Mouse (Mus musculus): ENCODE results near the gene Agap2.

The Agap2 gene

GRCm38 (mm10) chr10:127107563-127108261 is 32.6 kb downstream of the Agap2 start:
- no peak for DNase-seq

GRCm38 (mm10) chr10:127108262-127108583 is 33.1 kb downstream of the Agap2 start:
- no peak for DNase-seq

GRCm38 (mm10) chr10:127111001-127111887 is 36.2 kb downstream of the Agap2 start:
- DNase-seq: no peak

- DNase-seq: no peak
These were observed 39.3 kb downstream of the Agap2 start for GRCm38 (mm10) chr10:127114408-127114807.

GRCm38 (mm10) chr10:127115068-127115467 is 40.0 kb downstream of the Agap2 start:
- DNase-seq: no peak

GRCm38 (mm10) chr10:127118470-127118869 is 43.4 kb downstream of the Agap2 start:
- DNase-seq: no peak

- DNase-seq: no peak
These were observed 44.1 kb downstream of the Agap2 start for GRCm38 (mm10) chr10:127119229-127119628.

- DNase-seq: no peak
These were observed 45.4 kb downstream of the Agap2 start for GRCm38 (mm10) chr10:127120301-127121065.

GRCm38 (mm10) chr10:127121066-127121477 is 46.0 kb downstream of the Agap2 start, which contains the start of gene Os9:
Os9 (minus strand) TSS chr10:127121131.
- peak; percentile 98 to 99 for DNase-seq

- DNase-seq: no peak
These were observed 46.9 kb downstream of the Agap2 start for GRCm38 (mm10) chr10:127122018-127122417.

- no peak for DNase-seq
These were observed 47.8 kb downstream of the Agap2 start for GRCm38 (mm10) chr10:127122784-127123435.

GRCm38 (mm10) chr10:127123436-127123805 is 48.3 kb downstream of the Agap2 start:
- peak; percentile 59 to 81 for DNase-seq

- peak; percentile 45 to 60 for DNase-seq
These were observed 50.3 kb downstream of the Agap2 start for GRCm38 (mm10) chr10:127125210-127126001.

- no peak for DNase-seq
These were observed 51.5 kb downstream of the Agap2 start for GRCm38 (mm10) chr10:127126579-127126978.

GRCm38 (mm10) chr10:127127711-127128279 is 52.7 kb downstream of the Agap2 start:
- DNase-seq: no peak

- no peak for DNase-seq
These were observed 54.3 kb downstream of the Agap2 start for GRCm38 (mm10) chr10:127129431-127129830.

- DNase-seq: no peak
These were observed 57.4 kb downstream of the Agap2 start for GRCm38 (mm10) chr10:127132469-127132868.

GRCm38 (mm10) chr10:127134394-127135035 is 59.4 kb downstream of the Agap2 start:
- peak in 1 of 2 experiments; percentile 50 for DNase-seq

GRCm38 (mm10) chr10:127135118-127135836 is 60.2 kb downstream of the Agap2 start:
- DNase-seq: no peak

GRCm38 (mm10) chr10:127136510-127136909 is 61.4 kb downstream of the Agap2 start:
- no peak for DNase-seq
